Mouse (Mus musculus): ENCODE data around the gene Tmx4. TPM values are rescaled to one million over a fixed set of nuclear protein-coding genes. Genes with fewer than 3 reads are reported as not detected.
"Not testable (repeated sequence)": the region's sequence is repeated elsewhere in the genome, so short reads cannot be mapped to it uniquely, and the experiment has no call there.

Tmx4 gene
- polyA plus RNA-seq, 1 experiment from 2014 or later, result 33.7 TPM

DNA sequence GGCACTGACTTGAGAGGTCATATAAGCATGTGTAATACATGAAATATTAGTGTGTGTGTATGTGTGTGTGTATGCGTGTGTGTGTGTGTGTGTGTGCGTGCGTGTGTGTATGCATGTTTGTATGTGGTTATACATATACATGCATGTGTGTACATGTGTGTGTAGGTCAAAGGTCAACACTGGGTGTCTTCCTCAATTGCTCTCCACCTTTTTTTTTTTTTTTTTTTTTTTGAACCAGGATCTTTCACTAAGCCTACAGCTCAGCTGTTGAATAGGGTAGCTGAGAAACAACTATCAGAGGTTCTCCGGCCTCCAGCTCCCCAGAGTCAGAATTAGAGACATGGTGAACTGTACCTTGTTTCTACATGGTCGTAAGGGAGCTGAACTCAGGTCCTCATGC is 2.6 kb downstream of the Tmx4 start:
- 90% methylated on average over 5 of the region's 5 CpGs for WGBS
- Histone ChIP-seq H3K4me3 (ENCODE audit: low read depth, low read length) (no peak overlapping the region), H3K4me2 (ENCODE audit: low read depth, low read length) (no peak overlapping the region), H3K36me3 (replicated peaks; ENCODE audit: control insufficient read depth, insufficient read depth, low read depth, low read length) (no peaks in the 10 kb centered on the region), H3K4me1 (ENCODE audit: control insufficient read depth, insufficient read depth, low read length) (no peaks in the 10 kb centered on the region), H3K9me3 (replicated peaks; ENCODE audit: control insufficient read depth, low read length) (no peaks in the 10 kb centered on the region), H3K27me3 (ENCODE audit: control insufficient read depth, insufficient read depth, low read length) (no peaks in the 10 kb centered on the region), H3K27ac (replicated peaks; ENCODE audit: low read depth, low read length) (no peak overlapping the region), H3K9ac (replicated peaks; ENCODE audit: low read length) (no peak overlapping the region)
- DNase-seq (ENCODE audit: low spot score) (no peak), ATAC-seq (replicated peaks; ENCODE audit: insufficient number of reproducible peaks, low FRiP score, low TSS enrichment, low read depth) (no peak)

DNA sequence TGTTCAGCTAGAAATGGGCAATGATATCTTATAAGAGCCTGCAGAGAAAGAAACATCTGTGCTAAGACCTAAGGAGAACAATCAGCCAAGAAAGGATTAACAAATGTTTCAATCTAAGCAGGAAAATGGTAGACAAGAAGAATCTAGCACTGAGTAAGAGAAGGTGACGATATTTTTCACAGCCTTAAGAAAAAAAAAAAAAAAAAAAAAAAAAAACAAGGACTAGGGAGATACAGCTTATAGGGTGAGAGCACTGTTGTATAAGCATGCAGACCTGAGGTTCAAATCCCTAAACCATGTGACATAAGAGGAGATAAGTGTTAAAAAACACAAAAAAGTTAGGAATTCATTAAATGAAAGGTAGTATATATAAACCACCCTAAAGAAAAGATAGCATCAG is 3.5 kb downstream of the Tmx4 start:
- Histone ChIP-seq H3K4me1 (ENCODE audit: control insufficient read depth, insufficient read depth, low read length) (no peaks in the 10 kb centered on the region), H3K27ac (replicated peaks; ENCODE audit: low read depth, low read length) (no peak overlapping the region), H3K36me3 (replicated peaks; ENCODE audit: control insufficient read depth, insufficient read depth, low read depth, low read length) (no peaks in the 10 kb centered on the region), H3K4me3 (ENCODE audit: low read depth, low read length) (no peak overlapping the region), H3K9me3 (replicated peaks; ENCODE audit: control insufficient read depth, low read length) (no peaks in the 10 kb centered on the region), H3K9ac (replicated peaks; ENCODE audit: low read length) (no peak overlapping the region), H3K27me3 (ENCODE audit: control insufficient read depth, insufficient read depth, low read length) (no peaks in the 10 kb centered on the region), H3K4me2 (ENCODE audit: low read depth, low read length) (no peak overlapping the region)
- DNase-seq (ENCODE audit: low spot score), result no peak
- no peak for ATAC-seq (replicated peaks; ENCODE audit: insufficient number of reproducible peaks, low FRiP score, low TSS enrichment, low read depth)
- 88% methylated on average over 1 of the region's 1 CpGs for WGBS

DNA sequence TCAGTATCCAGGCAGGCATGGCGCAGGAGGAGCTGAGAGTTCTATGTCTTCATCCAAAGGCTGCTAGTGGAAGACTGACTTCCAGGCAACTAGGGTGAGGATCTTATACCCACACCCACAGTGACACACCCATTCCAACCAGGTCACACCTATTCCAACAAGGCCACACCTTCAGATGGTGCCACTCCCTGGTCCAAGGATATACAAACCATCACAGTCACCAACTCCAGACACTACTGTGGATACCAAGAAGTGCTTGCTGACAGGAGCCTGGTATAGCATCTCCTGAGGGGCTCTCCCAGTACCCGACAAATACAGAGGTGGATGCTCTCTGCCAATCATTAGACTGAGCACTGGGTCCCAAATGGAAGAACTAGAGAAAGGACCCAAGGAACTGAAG is 15.4 kb downstream of the Tmx4 start:
- H3K4me3 ChIP-seq (ENCODE audit: low read depth, low read length); H3K36me3 ChIP-seq (replicated peaks; ENCODE audit: control insufficient read depth, insufficient read depth, low read depth, low read length); DNase-seq (ENCODE audit: low spot score); H3K9me3 ChIP-seq (replicated peaks; ENCODE audit: control insufficient read depth, low read length); H3K4me1 ChIP-seq (ENCODE audit: control insufficient read depth, insufficient read depth, low read length); ATAC-seq (replicated peaks; ENCODE audit: insufficient number of reproducible peaks, low FRiP score, low TSS enrichment, low read depth); H3K27me3 ChIP-seq (ENCODE audit: control insufficient read depth, insufficient read depth, low read length); H3K27ac ChIP-seq (replicated peaks; ENCODE audit: low read depth, low read length); H3K4me2 ChIP-seq (ENCODE audit: low read depth, low read length); H3K9ac ChIP-seq (replicated peaks; ENCODE audit: low read length): not testable (repeated sequence)
- 96% methylated on average over 1 of the region's 2 CpGs for WGBS

DNA sequence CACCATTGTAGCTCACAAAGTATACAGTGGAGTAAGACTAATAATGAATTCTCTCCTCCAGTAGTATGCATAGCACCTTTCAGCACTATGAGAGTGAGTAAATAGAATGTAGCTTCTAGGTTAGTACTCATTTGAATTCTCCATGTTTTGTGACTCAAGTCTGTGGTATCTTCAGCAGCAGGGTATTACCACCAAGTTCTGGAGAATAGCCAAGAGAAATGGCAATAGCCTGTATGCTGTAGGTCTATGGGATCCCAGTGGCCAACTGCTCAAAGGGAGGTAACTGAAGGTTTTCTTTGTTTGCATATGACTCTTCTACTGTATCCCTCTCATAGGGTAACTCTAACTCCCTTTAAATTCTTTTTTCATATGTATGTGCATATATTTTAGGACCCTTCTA is 39.0 kb downstream of the Tmx4 start:
- ATAC-seq (replicated peaks; ENCODE audit: insufficient number of reproducible peaks, low FRiP score, low TSS enrichment, low read depth), result no peak
- Histone ChIP-seq H3K27me3 (ENCODE audit: control insufficient read depth, insufficient read depth, low read length) (no peaks in the 10 kb centered on the region), H3K36me3 (replicated peaks; ENCODE audit: control insufficient read depth, insufficient read depth, low read depth, low read length) (no peaks in the 10 kb centered on the region), H3K4me3 (ENCODE audit: low read depth, low read length) (no peak overlapping the region), H3K4me2 (ENCODE audit: low read depth, low read length) (no peak overlapping the region), H3K9me3 (replicated peaks; ENCODE audit: control insufficient read depth, low read length) (no peaks in the 10 kb centered on the region), H3K4me1 (ENCODE audit: control insufficient read depth, insufficient read depth, low read length) (no peaks in the 10 kb centered on the region), H3K9ac (replicated peaks; ENCODE audit: low read length) (no peak overlapping the region), H3K27ac (replicated peaks; ENCODE audit: low read depth, low read length) (no peak overlapping the region)
- no peak for DNase-seq (ENCODE audit: low spot score)

DNA sequence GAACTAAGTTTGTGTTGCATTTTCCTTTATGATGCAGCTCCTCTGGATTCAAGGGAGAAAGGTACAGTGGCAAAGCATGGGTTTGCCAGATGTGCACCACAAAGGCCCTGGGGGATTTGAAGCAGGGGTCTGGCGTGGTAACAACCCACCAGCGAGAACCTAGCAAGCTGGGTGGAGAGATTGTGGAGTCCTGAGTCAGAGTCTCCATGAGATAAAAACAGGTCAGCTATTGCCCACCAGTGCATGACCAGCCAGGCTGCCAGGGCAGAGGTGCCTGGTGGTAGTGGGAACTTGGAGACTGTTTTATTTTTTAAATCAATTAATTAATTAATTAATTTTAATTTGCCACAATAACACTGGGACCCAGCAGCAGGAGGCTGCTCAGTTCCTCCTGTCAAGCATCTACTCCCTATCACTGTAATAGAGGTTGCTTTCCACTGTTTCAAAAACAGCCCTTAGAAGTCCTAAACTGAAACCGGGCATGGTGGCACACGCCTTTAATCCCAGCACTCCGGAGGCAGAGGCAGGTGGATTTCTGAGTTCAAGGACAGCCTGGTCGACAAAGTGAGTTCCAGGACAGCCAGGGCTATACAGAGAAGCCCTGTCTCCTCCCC is 52.8 kb downstream of the Tmx4 start:
- Histone ChIP-seq H3K4me3 (ENCODE audit: low read depth, low read length) (no peak overlapping the region), H3K36me3 (replicated peaks; ENCODE audit: control insufficient read depth, insufficient read depth, low read depth, low read length) (0 out of 2 replicates have a peak, but pooled peaks cover 2% of the 10 kb centered on the region), H3K4me1 (ENCODE audit: control insufficient read depth, insufficient read depth, low read length) (no peaks in the 10 kb centered on the region), H3K4me2 (ENCODE audit: low read depth, low read length) (no peak overlapping the region), H3K9ac (replicated peaks; ENCODE audit: low read length) (no peak overlapping the region), H3K27me3 (ENCODE audit: control insufficient read depth, insufficient read depth, low read length) (no peaks in the 10 kb centered on the region), H3K27ac (replicated peaks; ENCODE audit: low read depth, low read length) (no peak overlapping the region), H3K9me3 (replicated peaks; ENCODE audit: control insufficient read depth, low read length) (no peaks in the 10 kb centered on the region)
- no peak for DNase-seq (ENCODE audit: low spot score)
- WGBS, result 90% methylated on average over 6 of the region's 6 CpGs
- no peak for ATAC-seq (replicated peaks; ENCODE audit: insufficient number of reproducible peaks, low FRiP score, low TSS enrichment, low read depth)

DNA sequence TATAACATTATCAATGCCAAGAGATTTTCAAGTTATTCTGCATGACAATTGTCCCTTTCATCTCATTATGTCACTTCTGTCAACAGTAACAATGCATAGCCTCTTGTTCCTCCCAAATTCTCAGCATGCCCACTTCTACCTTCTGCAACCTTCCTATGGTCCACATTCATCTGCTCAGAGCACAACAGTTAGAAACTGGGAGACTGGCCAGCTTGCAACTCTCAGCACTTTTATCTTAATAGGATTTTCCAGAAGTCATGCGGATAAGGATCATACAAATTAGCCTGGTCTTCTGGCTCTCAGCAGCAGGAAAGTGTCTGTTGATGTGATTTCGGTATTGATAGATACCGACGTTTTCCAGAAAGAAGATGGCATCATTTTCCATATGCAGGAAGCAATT is 58.7 kb downstream of the Tmx4 start:
- Histone ChIP-seq H3K4me3 (ENCODE audit: low read depth, low read length) (no peak overlapping the region), H3K4me1 (ENCODE audit: control insufficient read depth, insufficient read depth, low read length) (no peaks in the 10 kb centered on the region), H3K36me3 (replicated peaks; ENCODE audit: control insufficient read depth, insufficient read depth, low read depth, low read length) (no peaks in the 10 kb centered on the region), H3K9ac (replicated peaks; ENCODE audit: low read length) (no peak overlapping the region), H3K27me3 (ENCODE audit: control insufficient read depth, insufficient read depth, low read length) (no peaks in the 10 kb centered on the region), H3K9me3 (replicated peaks; ENCODE audit: control insufficient read depth, low read length) (no peaks in the 10 kb centered on the region), H3K27ac (replicated peaks; ENCODE audit: low read depth, low read length) (no peak overlapping the region), H3K4me2 (ENCODE audit: low read depth, low read length) (no peak overlapping the region)
- no peak for DNase-seq (ENCODE audit: low spot score)
- ATAC-seq (replicated peaks; ENCODE audit: insufficient number of reproducible peaks, low FRiP score, low TSS enrichment, low read depth), result no peak
- 68% methylated on average over 4 of the region's 4 CpGs for WGBS

DNA sequence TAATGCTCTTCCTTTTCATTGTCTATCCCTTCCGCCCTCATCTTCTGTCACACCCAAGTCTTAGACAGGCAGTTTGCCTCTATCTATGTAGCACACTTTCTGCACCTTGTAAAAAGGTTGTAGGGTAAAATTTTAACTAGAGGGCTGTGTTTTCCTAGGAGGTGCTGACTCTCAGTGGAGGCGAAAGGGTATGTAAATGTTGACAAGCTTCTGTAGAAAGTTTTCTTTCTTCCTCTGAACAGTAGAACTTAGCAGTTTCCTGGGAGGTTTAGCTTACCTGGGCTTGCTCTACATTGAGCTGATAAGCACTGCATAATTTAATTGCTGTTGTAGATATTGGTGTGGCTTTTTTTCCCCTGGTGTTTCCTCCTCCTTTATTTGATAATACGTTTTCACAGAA is 84.5 kb downstream of the Tmx4 start:
- ATAC-seq (replicated peaks; ENCODE audit: insufficient number of reproducible peaks, low FRiP score, low TSS enrichment, low read depth) (no peak), DNase-seq (ENCODE audit: low spot score) (no peak)
- H3K4me2 ChIP-seq (ENCODE audit: low read depth, low read length), result no peak overlapping the region
- H3K36me3 ChIP-seq (replicated peaks; ENCODE audit: control insufficient read depth, insufficient read depth, low read depth, low read length), result no peaks in the 10 kb centered on the region
- 90% methylated on average over 3 of the region's 3 CpGs for WGBS
- H3K4me3 ChIP-seq (ENCODE audit: low read depth, low read length), result no peak overlapping the region
- H3K27me3 ChIP-seq (ENCODE audit: control insufficient read depth, insufficient read depth, low read length), result no peaks in the 10 kb centered on the region
- H3K27ac ChIP-seq (replicated peaks; ENCODE audit: low read depth, low read length), result no peak overlapping the region
- no peaks in the 10 kb centered on the region for H3K9me3 ChIP-seq (replicated peaks; ENCODE audit: control insufficient read depth, low read length)
- no peak overlapping the region for H3K9ac ChIP-seq (replicated peaks; ENCODE audit: low read length)
- H3K4me1 ChIP-seq (ENCODE audit: control insufficient read depth, insufficient read depth, low read length), result no peaks in the 10 kb centered on the region

DNA sequence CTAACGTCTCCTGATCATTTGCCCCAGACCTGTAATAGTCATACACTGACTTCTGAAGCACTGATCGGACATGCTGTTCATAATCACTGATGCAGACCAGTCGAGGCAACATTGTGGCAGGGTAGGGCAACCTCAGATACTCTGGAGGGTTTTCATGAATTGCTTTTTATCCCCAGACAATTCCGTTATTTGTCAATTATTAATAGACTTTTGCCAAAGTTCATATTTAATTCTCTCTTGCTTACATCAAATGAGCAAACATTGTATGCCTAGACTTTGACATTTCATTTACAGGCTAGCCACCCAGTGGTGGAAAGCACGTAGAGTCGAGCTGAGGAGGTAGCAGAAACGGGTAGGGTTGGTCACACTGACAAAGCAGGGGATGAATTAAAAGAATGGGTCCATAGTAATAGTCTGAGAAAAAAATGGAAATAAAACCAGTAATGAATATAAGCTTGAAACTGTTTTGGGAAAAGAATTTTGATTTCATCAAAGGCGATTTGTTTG is 89.7 kb downstream of the Tmx4 start, which contains the start of gene Hao1:
Gene Hao1, minus strand, starts transcription at position 148 of the 507 bp plus-strand sequence.
- no peaks in the 10 kb centered on the region for H3K9me3 ChIP-seq (replicated peaks; ENCODE audit: control insufficient read depth, low read length)
- no peak within 1 kb of the TSS for H3K27ac ChIP-seq (replicated peaks; ENCODE audit: low read depth, low read length)
- no peak within 1 kb of the TSS for H3K4me3 ChIP-seq (ENCODE audit: low read depth, low read length)
- 82% methylated on average over 8 of the region's 8 CpGs for WGBS
- no peak for DNase-seq (ENCODE audit: low spot score)
- no peak for ATAC-seq (replicated peaks; ENCODE audit: insufficient number of reproducible peaks, low FRiP score, low TSS enrichment, low read depth)
- H3K9ac ChIP-seq (replicated peaks; ENCODE audit: low read length), result no peak within 1 kb of the TSS
- H3K4me2 ChIP-seq (ENCODE audit: low read depth, low read length), result no peak within 1 kb of the TSS
- H3K36me3 ChIP-seq (replicated peaks; ENCODE audit: control insufficient read depth, insufficient read depth, low read depth, low read length), result no peaks in the 10 kb centered on the region
- H3K27me3 ChIP-seq (ENCODE audit: control insufficient read depth, insufficient read depth, low read length), result no peaks in the 10 kb centered on the region
- H3K4me1 ChIP-seq (ENCODE audit: control insufficient read depth, insufficient read depth, low read length), result no peaks in the 10 kb centered on the region
